Mouse (Mus musculus) layer of hippocampus, adult 9-10 months (tissue): ENCODE measurements at regions not wholly inside any gene's neighbourhood (a gene's known extent, or its start where the extent isn't known, plus 50 kb on each side); places are given as distances from the start of the nearest gene placed in this dataset.

Source experiments
- DNase-seq: peaks from one replicate; pipeline ENCODE4 v3.0.0; 2022; ENCODE audit warnings: low spot score

GRCm38 (mm10) chr16:5467587-5467986 lies 211.8 kb upstream of the Eef2kmt start:
- no peak for DNase-seq

GRCm38 (mm10) chr16:5466760-5467159 lies 211.0 kb upstream of the Eef2kmt start:
- no peak for DNase-seq

DNA sequence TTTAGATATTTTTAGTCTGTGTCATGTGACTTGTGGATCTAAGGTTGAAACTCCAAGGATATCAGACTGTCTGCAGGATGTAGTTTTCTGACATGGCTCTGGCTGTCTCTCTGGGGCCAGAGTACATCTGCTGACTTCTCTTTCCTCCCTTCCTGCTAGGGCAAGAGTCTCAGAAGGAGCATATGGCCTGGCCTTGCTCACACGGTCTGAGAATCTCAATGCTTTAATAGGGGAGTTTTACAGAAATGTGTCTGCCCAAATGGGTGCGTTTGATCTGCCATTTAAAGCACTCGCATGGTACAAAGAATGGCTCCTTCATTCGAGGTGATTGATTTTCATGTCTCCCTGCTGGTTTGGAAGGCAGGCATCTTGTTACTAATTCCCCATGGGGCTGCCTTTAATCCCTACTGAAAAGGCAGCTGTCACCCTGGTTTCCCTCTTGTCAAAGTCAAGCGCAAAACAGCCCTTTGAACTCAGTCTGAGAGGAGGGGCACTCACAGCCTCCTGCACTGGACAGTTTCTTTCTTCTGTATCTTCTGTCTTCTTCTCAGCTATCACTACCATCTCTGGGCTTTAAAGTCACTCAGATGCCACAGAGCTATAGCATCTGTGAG lies 199.7 kb upstream of the Eef2kmt start:
- no peak for DNase-seq

DNA sequence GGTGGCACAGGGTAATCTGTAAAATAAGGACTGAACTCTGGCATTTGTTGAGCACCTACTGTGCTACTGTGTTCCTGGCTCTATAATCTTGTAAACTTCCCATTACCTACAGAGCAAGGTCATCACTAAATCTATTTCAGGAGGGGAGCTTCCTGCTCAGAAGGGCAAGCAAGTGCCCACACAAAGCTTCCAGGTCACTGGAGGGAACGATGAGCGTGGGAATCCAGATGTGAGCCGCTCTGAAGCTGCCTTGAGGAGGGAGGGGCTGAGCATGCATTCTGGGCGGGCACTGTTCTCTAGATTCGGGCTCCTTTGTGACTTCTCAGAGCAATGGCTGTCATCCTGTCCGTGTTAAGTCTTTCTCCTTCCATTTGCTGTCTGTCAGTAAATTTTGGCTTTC lies 198.5 kb upstream of the Eef2kmt start:
- no peak for DNase-seq

GRCm38 (mm10) chr16:5452971-5453370 lies 197.2 kb upstream of the Eef2kmt start:
- no peak for DNase-seq

GRCm38 (mm10) chr16:5445776-5446175 lies 190.0 kb upstream of the Eef2kmt start:
- DNase-seq = no peak

DNA sequence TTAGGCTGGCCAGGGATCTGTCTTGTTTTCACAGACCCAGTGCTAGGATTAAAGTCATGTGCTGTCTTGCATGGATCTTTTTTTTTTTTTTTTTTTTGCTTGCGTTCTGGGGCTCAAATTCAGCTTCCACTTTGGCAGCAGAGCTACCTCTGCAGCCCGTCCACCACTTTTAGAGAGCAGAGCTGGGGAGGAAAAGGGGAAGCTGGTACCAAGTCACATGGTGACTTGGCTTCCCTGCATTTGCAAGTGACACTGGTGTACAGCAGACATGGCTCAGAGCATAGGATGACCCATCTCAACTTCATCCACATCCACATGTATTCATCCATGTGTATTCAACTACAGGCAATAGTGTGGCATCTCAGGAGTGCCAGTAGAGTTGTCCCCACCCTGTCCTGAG lies 189.0 kb upstream of the Eef2kmt start:
- no peak for DNase-seq

GRCm38 (mm10) chr16:5439717-5440116 lies 183.9 kb upstream of the Eef2kmt start:
- DNase-seq = no peak

GRCm38 (mm10) chr16:5438405-5438804 lies 182.6 kb upstream of the Eef2kmt start:
- no peak for DNase-seq

- no peak for DNase-seq
These were observed 175.9 kb upstream of the Eef2kmt start for GRCm38 (mm10) chr16:5431689-5432088.

DNA sequence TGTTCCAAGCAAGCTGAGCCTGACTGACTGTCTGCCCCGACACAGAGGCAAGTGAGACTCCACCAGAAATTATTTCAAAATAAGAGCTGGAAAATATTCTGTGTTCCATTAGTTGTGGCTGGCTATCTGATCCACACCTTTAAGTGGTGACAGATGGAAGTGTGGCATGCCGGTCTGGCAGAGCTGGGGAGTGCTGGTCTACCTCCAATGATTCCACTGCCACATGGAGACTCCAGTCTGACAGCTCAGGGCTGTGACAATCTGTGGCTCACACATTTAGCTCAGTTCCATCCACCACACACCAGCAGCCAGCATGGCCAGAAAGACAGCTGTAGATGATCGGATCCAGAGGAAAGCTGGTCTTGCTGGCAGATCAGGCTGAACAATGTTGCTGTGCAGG lies 175.3 kb upstream of the Eef2kmt start:
- DNase-seq = peak; percentile 71

DNA sequence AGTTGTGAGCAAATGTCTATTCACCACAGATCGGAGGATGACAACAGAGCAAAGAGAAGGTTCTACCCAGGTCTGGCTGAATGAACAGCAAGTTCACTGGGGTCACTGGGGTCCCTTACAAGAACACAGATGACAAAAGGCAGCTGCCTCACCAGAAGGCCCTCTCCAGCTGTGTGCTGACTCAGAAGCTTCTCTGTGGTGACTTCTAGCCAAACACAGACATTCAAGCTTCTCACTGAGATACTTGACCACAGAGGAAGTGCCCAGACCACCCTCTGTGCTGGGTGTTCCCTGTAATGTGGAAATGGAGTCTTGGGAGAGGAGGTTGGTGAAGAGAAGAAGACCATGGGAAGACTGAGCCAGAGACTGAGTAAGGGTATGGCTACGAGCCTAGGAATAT lies 173.7 kb upstream of the Eef2kmt start:
- no peak for DNase-seq

GRCm38 (mm10) chr16:5425908-5426307 lies 170.1 kb upstream of the Eef2kmt start:
- DNase-seq = no peak

- DNase-seq = no peak
These were observed 166.3 kb upstream of the Eef2kmt start for GRCm38 (mm10) chr16:5422041-5422440.

- DNase-seq = no peak
These were observed 165.8 kb upstream of the Eef2kmt start for GRCm38 (mm10) chr16:5421591-5421990.

GRCm38 (mm10) chr16:5419467-5419866 lies 163.7 kb upstream of the Eef2kmt start:
- no peak for DNase-seq

DNA sequence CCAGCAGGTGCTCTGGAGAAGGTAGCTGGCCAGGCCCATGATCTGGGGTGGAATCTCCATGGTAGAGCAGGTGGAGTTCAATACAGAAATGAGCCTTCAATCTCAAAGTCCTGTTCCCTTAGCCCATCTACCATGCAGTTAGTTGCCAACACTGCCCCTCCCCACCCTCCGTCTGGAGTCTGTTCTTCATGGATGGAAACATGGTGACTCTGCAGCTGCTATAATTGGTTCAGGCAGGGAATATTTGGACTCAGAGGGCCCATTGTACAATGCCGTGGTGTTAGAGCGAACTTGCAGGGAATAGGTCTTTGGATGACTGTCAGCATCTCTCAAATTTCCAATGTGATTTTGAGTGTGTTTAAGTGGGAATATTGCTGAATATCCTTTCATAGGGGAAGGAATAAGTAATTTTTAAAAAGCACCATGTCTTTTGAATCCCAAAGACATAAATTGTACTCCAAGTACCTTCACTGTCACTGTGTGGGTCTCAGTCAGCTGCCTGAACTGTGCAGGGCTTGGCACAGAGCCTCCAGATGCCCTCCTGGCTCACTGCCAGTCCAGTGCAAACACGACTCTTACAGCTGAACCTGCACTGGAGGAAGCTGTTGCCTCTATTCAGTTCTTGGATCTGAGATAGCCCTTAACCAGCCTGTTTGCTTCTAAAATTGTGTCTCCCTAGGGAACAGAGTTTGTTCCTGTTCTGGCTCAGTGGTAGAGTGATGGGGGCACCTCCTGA lies 162.8 kb upstream of the Eef2kmt start:
- DNase-seq = no peak

DNA sequence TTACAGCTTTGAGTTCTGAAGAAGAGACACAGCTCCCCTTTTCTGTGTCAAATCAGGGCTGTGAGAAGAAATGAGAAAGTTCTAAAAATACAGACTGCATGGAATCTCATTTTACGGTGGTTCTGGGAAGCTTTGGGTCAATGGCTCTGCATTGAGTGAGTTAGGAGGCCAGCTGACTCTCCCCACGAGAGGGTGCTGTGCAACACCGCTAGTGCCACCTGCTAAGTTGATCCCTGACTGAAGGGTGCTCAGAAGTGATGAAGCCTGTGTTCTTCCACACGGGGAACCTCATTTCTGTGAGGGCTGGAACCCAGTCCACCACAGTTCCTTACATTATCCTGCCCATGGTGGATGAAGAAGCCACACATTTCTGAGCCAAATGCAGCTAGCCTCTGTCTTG lies 159.5 kb upstream of the Eef2kmt start:
- DNase-seq = no peak

DNA sequence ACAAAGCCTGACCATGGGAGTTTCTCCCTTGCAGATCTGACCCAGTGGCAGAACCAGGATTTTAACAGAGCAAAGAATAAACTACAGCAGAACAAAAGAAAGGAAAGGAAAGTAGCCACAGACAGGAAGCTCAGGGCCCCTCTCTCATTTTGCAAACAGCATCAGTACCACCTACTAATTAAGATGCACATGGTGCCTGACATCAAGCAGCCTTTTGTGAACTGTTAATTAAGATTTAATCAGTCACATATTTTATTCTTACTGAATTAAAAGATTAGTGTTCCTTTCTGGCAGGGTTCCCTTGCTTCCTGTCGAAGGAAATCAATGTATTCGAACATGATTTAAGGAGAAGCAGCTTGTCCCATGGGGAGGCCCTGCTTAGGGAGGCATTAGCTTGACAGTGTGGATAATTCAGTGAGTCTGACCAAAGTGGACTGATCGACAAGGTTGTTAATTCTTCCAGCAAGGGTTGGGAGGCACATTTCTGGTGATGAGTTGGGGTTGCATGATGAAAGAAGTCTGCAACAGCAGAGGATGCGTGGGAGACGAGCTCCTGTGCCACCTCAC lies 156.1 kb upstream of the Eef2kmt start:
- DNase-seq = no peak

DNA sequence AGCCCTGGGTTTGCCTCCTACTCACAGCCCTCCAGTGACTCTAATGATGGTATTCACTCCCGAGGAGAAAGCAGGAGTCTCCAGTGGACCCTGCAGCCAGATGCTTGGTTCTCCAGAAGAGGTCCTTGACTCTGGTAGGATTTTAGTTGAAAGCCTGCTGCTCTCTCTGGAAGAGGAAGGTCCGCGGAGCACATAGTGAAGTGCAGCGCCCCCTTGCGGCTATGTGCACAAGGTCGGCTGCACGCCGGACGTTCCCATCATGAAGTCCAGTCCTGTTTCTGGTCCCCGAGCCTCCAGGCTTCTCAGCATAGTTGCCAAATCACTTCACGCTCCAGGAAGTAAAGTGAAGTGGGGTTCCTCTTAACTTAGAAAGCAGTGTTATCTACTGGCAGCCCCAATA lies 150.9 kb upstream of the Eef2kmt start:
- no peak for DNase-seq

DNA sequence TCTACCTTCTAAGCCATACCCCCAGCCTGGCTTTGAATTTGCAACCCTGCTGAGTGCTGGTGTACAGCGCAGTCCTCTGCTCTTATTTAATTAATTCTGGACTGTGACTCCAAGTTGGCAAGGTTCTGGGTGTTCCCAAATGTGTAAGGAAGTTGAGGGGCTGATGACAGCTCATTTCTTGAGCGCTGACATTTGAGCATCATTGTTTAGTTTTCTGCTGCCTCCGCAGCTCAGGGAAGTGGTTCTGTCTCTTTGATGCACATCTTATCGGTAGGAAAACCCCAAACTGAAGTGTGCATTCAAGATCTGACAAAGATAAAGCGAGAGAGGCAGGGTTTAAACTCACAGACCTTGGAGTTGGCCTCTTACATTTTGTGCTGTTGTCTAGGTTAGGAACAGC lies 137.6 kb upstream of the Eef2kmt start:
- no peak for DNase-seq

DNA sequence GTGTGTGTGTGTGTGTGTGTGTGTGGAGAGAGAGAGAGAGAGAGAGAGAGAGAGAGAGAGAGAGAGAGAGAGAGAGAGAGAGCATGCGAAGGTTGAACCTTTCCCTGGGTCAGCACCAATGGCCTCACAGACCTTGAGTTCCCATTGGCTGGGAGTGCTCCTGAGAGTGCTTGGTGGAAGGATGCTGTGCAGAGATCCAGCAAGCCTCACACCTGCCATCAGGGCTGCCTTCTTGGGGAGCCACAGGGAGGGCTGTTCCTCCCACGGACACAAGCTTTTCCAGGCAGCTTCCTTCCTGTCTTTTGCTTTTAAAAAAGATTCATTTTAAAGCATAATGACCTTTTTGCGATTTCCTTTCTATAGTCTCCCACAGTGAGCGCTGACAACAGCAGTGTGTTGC lies 127.1 kb upstream of the Eef2kmt start:
- no peak for DNase-seq

DNA sequence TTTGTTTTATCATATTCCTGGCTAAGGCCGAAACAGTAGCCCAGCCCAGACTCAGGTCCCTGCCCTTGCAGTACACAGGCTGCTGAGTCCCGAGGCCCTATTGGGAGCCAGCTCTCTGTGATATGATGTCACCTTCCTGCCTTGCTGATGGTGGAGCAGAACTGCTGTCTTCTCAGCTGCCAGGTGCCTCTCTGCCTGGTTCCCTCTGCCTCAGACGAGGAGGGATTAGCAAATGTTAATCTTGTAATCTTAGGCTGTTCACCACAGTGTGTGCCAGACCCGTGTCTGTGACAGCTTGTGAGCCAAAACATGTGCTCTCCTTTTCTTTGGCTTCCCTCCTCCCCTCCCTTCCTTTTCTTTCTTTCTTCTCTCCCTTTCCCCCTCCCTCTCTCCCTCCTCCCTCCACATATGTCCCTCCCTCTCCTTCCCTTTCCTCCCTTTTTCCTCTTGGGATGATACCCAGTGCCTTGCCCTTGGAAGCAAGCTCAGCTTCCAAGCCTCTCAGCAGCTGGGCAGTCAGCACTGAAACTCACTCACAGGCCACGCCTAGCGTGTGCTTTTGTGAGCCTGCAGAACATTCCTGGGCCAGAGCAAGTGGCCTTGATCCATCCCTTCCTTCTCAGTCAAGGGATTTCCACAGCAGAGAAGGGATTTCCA lies 126.6 kb upstream of the Eef2kmt start:
- DNase-seq = no peak
